Mouse (Mus musculus): Measurements from ENCODE around the gene Ampd2. TPM values are rescaled to one million over a fixed set of nuclear protein-coding genes. Genes with fewer than 3 reads are reported as not detected.

Ampd2 gene
- polyA plus RNA-seq, 1 experiment from 2014 or later: 43.4 TPM

DNA sequence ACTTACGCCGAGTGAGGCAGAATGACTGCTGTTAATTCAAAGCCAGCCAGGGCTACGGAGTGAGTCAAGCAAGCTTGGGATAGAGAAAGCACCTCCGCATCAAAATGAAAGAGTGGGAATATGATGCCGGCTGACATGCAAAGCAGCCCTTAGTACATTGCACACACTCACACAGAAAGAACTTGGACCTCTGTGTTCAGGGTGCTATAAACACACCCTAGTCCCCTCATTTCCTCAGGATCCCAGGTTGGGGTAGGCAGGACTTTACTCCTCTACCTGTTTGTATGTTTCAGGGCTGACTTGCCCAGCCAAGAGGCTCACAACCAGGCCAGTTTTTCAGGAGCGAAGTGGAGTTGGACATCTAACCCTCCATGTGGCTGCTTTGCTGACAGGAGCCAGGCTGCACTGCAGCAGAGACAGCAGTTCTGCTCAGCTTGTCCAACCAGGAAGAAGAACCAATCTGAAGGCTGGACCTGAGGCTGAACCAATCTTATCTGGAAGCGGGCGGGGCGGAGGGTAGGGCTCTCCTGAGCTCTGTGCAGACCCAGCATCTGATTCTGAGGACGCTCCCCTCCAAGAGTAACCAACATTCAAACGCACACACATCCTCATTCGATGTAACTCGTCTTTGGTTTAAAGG, 17.1 kb downstream of the Ampd2 start:
- H3K4me2 ChIP-seq (replicated peaks; ENCODE audit: low read depth, low read length): no peak overlapping the region
- no peak overlapping the region for H3K9ac ChIP-seq (ENCODE audit: low read depth, low read length)
- no peaks in the 10 kb centered on the region for H3K4me1 ChIP-seq (ENCODE audit: control insufficient read depth, insufficient read depth, low read length)
- H3K4me3 ChIP-seq (ENCODE audit: low read length): no peak overlapping the region
- no peaks in the 10 kb centered on the region; the same call in 1 of the 2 replicates for H3K27me3 ChIP-seq (ENCODE audit: control insufficient read depth, insufficient read depth, low read length)
- H3K27ac ChIP-seq (ENCODE audit: low read depth, low read length): no peak overlapping the region
- H3K36me3 ChIP-seq (ENCODE audit: control insufficient read depth, insufficient read depth, low read length): peaks cover 7% of the 10 kb centered on the region
- H3K9me3 ChIP-seq (ENCODE audit: control insufficient read depth, low read length): no peaks in the 10 kb centered on the region
- 60% methylated on average over 13 of the region's 13 CpGs for WGBS
- no peak for ATAC-seq (ENCODE audit: low FRiP score, low TSS enrichment)

DNA sequence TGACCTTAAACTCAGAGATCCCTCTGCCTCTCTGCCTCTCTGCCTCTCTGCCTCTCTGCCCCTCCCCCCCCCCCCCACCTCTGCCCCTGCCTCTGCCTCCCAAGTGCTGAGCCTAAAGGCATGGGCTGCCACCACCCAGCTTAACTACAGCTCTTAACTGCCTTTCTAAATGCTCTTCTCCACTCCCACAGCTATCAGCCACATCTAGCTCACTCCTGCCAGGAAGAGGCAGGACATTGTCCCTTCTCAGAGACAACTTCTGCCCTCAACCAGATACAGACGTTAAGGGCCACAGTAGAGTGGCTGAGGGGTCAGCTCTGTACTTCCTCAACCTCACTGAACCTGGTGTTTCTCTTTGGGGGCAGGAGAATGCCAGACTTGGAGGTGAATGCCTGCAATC, 17.6 kb downstream of the Ampd2 start:
- WGBS: 3% methylated on average over 1 of the region's 1 CpGs
- Histone ChIP-seq H3K4me1 (ENCODE audit: control insufficient read depth, insufficient read depth, low read length) (no peaks in the 10 kb centered on the region), H3K36me3 (ENCODE audit: control insufficient read depth, insufficient read depth, low read length) (peaks cover 3% of the 10 kb centered on the region; the same call in 1 of the 2 replicates), H3K4me2 (replicated peaks; ENCODE audit: low read depth, low read length) (no peak overlapping the region), H3K4me3 (ENCODE audit: low read length) (no peak overlapping the region), H3K27me3 (ENCODE audit: control insufficient read depth, insufficient read depth, low read length) (no peaks in the 10 kb centered on the region; the same call in 1 of the 2 replicates), H3K27ac (ENCODE audit: low read depth, low read length) (no peak overlapping the region), H3K9ac (ENCODE audit: low read depth, low read length) (no peak overlapping the region), H3K9me3 (ENCODE audit: control insufficient read depth, low read length) (no peaks in the 10 kb centered on the region)
- no peak for ATAC-seq (ENCODE audit: low FRiP score, low TSS enrichment)

DNA sequence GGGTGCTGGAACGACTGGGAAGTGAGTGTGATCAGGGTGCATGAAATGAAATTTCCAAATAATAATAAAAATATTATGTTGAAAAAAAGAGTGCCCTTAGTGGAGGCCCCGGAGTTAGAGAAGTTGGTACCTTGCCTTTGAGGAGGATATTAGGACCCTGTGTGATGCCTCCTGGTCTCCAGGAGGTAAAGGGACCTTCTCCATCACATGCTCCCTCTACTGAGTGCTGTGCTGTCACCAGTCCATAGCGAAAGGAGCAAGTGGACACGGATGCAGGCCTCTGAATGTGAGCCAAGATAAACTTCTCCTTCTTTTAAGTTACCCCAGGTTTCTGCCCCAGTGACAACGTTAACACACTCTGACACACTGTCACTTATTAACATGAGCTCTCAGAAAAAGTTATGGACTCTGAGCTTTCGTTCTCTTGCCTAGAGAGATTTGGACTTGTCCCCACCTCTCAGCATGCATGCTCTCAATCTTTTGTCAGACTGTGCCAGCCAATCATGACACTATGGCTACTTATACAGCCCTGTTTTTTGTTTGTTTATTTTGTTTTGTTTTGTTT, 19.0 kb downstream of the Ampd2 start:
- no peaks in the 10 kb centered on the region for H3K9me3 ChIP-seq (ENCODE audit: control insufficient read depth, low read length)
- H3K4me1 ChIP-seq (ENCODE audit: control insufficient read depth, insufficient read depth, low read length): no peaks in the 10 kb centered on the region
- H3K4me2 ChIP-seq (replicated peaks; ENCODE audit: low read depth, low read length): no peak overlapping the region
- H3K9ac ChIP-seq (ENCODE audit: low read depth, low read length): no peak overlapping the region
- no peak overlapping the region for H3K27ac ChIP-seq (ENCODE audit: low read depth, low read length)
- 0 out of 2 replicates have a peak, but pooled peaks have one; percentile 33 for ATAC-seq (ENCODE audit: low FRiP score, low TSS enrichment)
- H3K4me3 ChIP-seq (ENCODE audit: low read length): no peak overlapping the region
- H3K36me3 ChIP-seq (ENCODE audit: control insufficient read depth, insufficient read depth, low read length): no peaks in the 10 kb centered on the region
- H3K27me3 ChIP-seq (ENCODE audit: control insufficient read depth, insufficient read depth, low read length): no peaks in the 10 kb centered on the region; the same call in 1 of the 2 replicates
- WGBS: 46% methylated on average over 6 of the region's 6 CpGs

DNA sequence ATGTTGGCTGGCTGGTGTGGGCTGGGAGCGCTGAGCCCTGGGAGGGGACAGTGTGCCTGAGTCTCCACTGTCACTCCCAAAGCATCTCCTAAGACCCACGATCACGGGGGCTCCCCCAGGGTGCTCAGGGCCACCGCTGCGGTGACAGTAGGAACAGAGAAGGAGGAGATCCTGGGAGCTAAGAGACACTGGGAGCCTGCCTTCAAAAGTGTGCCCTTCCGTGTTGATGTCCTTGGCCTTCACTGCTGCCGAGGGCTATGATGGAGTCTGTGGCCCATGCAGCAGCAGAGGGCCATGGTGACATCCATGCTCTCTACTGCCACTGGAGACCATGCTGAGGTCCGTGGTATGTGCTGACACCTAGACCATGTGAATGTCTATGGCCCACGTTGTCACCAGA, 20.9 kb downstream of the Ampd2 start:
- no peaks in the 10 kb centered on the region for H3K4me1 ChIP-seq (ENCODE audit: control insufficient read depth, insufficient read depth, low read length)
- no peak overlapping the region for H3K9ac ChIP-seq (ENCODE audit: low read depth, low read length)
- WGBS: 86% methylated on average over 9 of the region's 9 CpGs
- H3K4me3 ChIP-seq (ENCODE audit: low read length): no peak overlapping the region
- no peak for ATAC-seq (ENCODE audit: low FRiP score, low TSS enrichment)
- H3K27ac ChIP-seq (ENCODE audit: low read depth, low read length): no peak overlapping the region
- no peaks in the 10 kb centered on the region for H3K9me3 ChIP-seq (ENCODE audit: control insufficient read depth, low read length)
- H3K27me3 ChIP-seq (ENCODE audit: control insufficient read depth, insufficient read depth, low read length): no peaks in the 10 kb centered on the region; the same call in 1 of the 2 replicates
- no peak overlapping the region for H3K4me2 ChIP-seq (replicated peaks; ENCODE audit: low read depth, low read length)
- H3K36me3 ChIP-seq (ENCODE audit: control insufficient read depth, insufficient read depth, low read length): no peaks in the 10 kb centered on the region

DNA sequence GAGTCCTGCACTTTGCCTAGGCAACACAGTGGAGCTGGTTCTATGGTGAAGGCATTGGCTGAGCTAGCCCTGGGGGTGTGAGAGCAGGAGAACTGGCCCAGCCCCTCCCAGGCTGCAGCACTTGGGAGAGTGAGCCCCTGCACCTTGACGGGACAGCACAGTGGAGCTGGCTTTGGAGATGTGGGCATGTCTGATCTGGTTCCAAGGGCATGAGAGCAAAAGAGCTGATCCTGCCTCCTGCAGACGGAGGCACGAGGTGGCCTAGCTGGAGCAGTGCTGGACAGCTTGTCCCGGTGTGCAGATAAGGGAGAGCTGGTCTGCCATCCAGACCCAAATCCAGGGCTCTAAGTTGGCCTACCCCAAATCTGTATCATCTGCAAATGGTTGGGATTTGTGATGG, 21.8 kb downstream of the Ampd2 start:
- Histone ChIP-seq H3K27ac (ENCODE audit: low read depth, low read length) (no peak overlapping the region), H3K9me3 (ENCODE audit: control insufficient read depth, low read length) (no peaks in the 10 kb centered on the region), H3K4me2 (replicated peaks; ENCODE audit: low read depth, low read length) (no peak overlapping the region), H3K36me3 (ENCODE audit: control insufficient read depth, insufficient read depth, low read length) (no peaks in the 10 kb centered on the region), H3K4me1 (ENCODE audit: control insufficient read depth, insufficient read depth, low read length) (no peaks in the 10 kb centered on the region), H3K27me3 (ENCODE audit: control insufficient read depth, insufficient read depth, low read length) (no peaks in the 10 kb centered on the region; the same call in 1 of the 2 replicates), H3K4me3 (ENCODE audit: low read length) (no peak overlapping the region), H3K9ac (ENCODE audit: low read depth, low read length) (no peak overlapping the region)
- no peak; the same call in 1 of the 2 replicates for ATAC-seq (ENCODE audit: low FRiP score, low TSS enrichment)
- 75% methylated on average over 4 of the region's 4 CpGs for WGBS

DNA sequence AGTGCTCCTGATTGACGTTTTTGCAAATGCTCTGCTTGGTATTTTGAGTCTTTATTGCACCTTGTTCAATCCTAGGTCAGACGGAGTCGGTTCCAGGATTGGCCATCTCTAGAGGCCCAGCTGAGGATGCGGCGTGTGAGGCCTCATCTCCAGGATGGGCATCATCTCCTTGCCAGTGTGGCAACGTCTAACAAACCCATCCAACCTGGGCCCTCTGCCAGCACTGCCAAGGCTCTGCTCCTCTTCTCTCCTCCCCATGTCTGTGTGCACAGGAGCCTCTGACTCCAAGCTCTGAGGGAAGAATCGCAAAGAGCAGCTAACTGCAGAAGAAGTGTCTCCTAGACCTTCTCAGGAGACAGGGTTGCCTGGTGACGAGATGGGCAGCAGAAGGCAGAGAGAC, 23.8 kb downstream of the Ampd2 start:
- Histone ChIP-seq H3K9ac (ENCODE audit: low read depth, low read length) (no peak overlapping the region), H3K4me1 (ENCODE audit: control insufficient read depth, insufficient read depth, low read length) (no peaks in the 10 kb centered on the region), H3K27me3 (ENCODE audit: control insufficient read depth, insufficient read depth, low read length) (no peaks in the 10 kb centered on the region; the same call in 1 of the 2 replicates), H3K4me3 (ENCODE audit: low read length) (no peak overlapping the region), H3K36me3 (ENCODE audit: control insufficient read depth, insufficient read depth, low read length) (no peaks in the 10 kb centered on the region), H3K27ac (ENCODE audit: low read depth, low read length) (no peak overlapping the region), H3K4me2 (replicated peaks; ENCODE audit: low read depth, low read length) (no peak overlapping the region), H3K9me3 (ENCODE audit: control insufficient read depth, low read length) (no peaks in the 10 kb centered on the region)
- 78% methylated on average over 8 of the region's 8 CpGs for WGBS
- no peak for ATAC-seq (ENCODE audit: low FRiP score, low TSS enrichment)

DNA sequence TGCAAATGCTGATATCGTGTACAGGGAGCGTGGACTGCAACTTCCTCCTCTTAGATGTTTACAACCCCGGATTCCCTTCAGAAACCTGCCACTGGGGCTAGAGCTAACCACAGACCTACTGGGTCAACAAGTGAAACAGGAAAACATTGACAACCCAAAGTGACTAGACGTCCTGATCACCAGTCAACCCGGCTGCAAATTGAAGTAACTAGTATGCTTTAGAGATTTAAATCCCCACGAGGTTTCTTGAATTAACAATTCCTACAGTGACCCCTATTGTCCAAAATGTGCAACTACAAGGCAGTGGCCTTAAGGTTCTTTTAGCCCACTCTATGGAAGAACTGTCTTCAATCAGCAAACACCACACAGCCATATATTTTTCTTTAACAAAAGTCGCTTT, 25.0 kb downstream of the Ampd2 start:
- 23% methylated on average over 7 of the region's 7 CpGs for WGBS
- Histone ChIP-seq H3K4me2 (replicated peaks; ENCODE audit: low read depth, low read length) (peak overlapping the region; percentile 23; the same call in 1 of the 2 replicates), H3K4me3 (ENCODE audit: low read length) (no peak overlapping the region), H3K9ac (ENCODE audit: low read depth, low read length) (no peak overlapping the region), H3K36me3 (ENCODE audit: control insufficient read depth, insufficient read depth, low read length) (no peaks in the 10 kb centered on the region), H3K9me3 (ENCODE audit: control insufficient read depth, low read length) (no peaks in the 10 kb centered on the region), H3K27me3 (ENCODE audit: control insufficient read depth, insufficient read depth, low read length) (no peaks in the 10 kb centered on the region; the same call in 1 of the 2 replicates), H3K4me1 (ENCODE audit: control insufficient read depth, insufficient read depth, low read length) (no peaks in the 10 kb centered on the region), H3K27ac (ENCODE audit: low read depth, low read length) (no peak overlapping the region)
- ATAC-seq (ENCODE audit: low FRiP score, low TSS enrichment): no peak

DNA sequence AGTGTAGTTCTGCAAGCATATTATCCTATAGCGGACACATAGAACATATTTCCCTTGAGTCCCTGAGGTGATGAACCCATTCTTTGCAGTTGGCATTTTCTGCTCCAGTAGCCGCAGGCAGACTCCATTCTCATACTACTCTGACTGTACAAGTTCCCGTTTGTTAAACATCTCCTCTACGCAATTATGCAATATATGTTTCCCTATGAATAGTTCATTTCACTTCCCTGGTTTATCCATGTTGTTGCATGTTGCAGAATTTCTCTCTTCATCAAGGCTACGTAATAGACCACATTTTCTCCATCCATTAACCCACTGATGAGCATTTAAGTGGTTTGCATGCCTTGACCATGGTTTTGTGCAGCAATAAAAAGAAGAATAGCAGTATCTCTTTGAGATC, 36.0 kb downstream of the Ampd2 start:
- Histone ChIP-seq H3K9me3 (ENCODE audit: control insufficient read depth, low read length) (no peaks in the 10 kb centered on the region), H3K27ac (ENCODE audit: low read depth, low read length) (no peak overlapping the region), H3K27me3 (ENCODE audit: control insufficient read depth, insufficient read depth, low read length) (no peaks in the 10 kb centered on the region), H3K36me3 (ENCODE audit: control insufficient read depth, insufficient read depth, low read length) (no peaks in the 10 kb centered on the region), H3K4me1 (ENCODE audit: control insufficient read depth, insufficient read depth, low read length) (no peaks in the 10 kb centered on the region), H3K4me2 (replicated peaks; ENCODE audit: low read depth, low read length) (no peak overlapping the region), H3K4me3 (ENCODE audit: low read length) (no peak overlapping the region), H3K9ac (ENCODE audit: low read depth, low read length) (no peak overlapping the region)
- WGBS: 93% methylated on average over 5 of the region's 5 CpGs
- no peak for ATAC-seq (ENCODE audit: low FRiP score, low TSS enrichment)

DNA sequence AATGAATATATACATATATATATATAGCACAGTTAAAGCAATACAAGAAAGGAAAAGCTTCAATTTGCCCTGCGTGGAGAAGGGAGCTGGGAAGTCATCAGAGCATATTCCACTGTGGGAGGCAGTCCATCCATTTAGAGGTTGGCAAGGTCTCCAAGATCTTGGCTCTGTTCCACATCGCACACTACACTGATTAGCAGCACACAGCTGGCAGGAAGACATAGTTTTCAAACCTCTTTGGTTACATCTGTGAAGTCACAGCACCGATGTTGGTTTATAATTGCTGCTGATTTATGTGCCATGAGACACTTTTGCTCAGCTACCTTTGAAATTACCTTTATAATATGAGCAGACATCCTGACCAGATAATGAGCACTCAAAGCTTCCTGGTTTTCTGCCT, 38.1 kb downstream of the Ampd2 start:
- Histone ChIP-seq H3K4me3 (ENCODE audit: low read length) (no peak overlapping the region), H3K27ac (ENCODE audit: low read depth, low read length) (no peak overlapping the region), H3K9ac (ENCODE audit: low read depth, low read length) (no peak overlapping the region), H3K27me3 (ENCODE audit: control insufficient read depth, insufficient read depth, low read length) (no peaks in the 10 kb centered on the region), H3K4me2 (replicated peaks; ENCODE audit: low read depth, low read length) (no peak overlapping the region), H3K9me3 (ENCODE audit: control insufficient read depth, low read length) (no peaks in the 10 kb centered on the region), H3K36me3 (ENCODE audit: control insufficient read depth, insufficient read depth, low read length) (no peaks in the 10 kb centered on the region), H3K4me1 (ENCODE audit: control insufficient read depth, insufficient read depth, low read length) (peaks cover 6% of the 10 kb centered on the region; the same call in 1 of the 2 replicates)
- WGBS: 56% methylated on average over 3 of the region's 3 CpGs
- ATAC-seq (ENCODE audit: low FRiP score, low TSS enrichment): no peak

Measured in kidney, embryonic 14.5 days (tissue).